Mouse (Mus musculus) erythroblast, embryonic 14.5 days (primary cell): Measurements from ENCODE around the gene Ehd1. TPM values are rescaled to one million over a fixed set of nuclear protein-coding genes. Genes with fewer than 3 reads are reported as not detected.
A peak's percentile ranks its signal among the peaks of the same experiment; 100 is the strongest.
"Not testable (repeated sequence)": the region's sequence is repeated elsewhere in the genome, so short reads cannot be mapped to it uniquely, and the experiment has no call there.

ENCODE experiments used
- H3K27me3 ChIP-seq: 2 replicates; pipeline ENCODE4 v1.6.1; 2012; ENCODE audit warnings: inconsistent platforms; ENCODE audit not compliant: control insufficient read depth
- H3K36me3 ChIP-seq: 2 replicates; pipeline ENCODE4 v1.6.1; 2012; ENCODE audit warnings: mild to moderate bottlenecking, inconsistent platforms; ENCODE audit not compliant: control insufficient read depth
- H3K4me1 ChIP-seq: 2 replicates; pipeline ENCODE4 v1.6.1; 2012; ENCODE audit warnings: inconsistent platforms; ENCODE audit not compliant: control insufficient read depth
- H3K4me3 ChIP-seq: replicated peaks from 2 replicates; pipeline ENCODE3; 2012; ENCODE audit warnings: moderate library complexity, mild to moderate bottlenecking, inconsistent platforms
- H3K9me3 ChIP-seq: 2 replicates; pipeline ENCODE4 v1.6.1; 2012; ENCODE audit warnings: low read length, inconsistent platforms, mixed read lengths; ENCODE audit not compliant: control insufficient read depth
- GATA1 ChIP-seq: IDR thresholded peaks from 2 replicates; pipeline ENCODE4 v1.6.1; 2012; ENCODE audit warnings: low read length, inconsistent platforms, mixed read lengths
- TAL1 ChIP-seq: IDR thresholded peaks from 3 replicates; pipeline ENCODE4 v1.6.1; 2012; ENCODE audit warnings: low read length, inconsistent platforms, mixed read lengths
- polyA plus RNA-seq: library from polyadenylated mRNA; stranded (reverse); fragments of >175 nt; gene quantifications from 2 replicates; pipeline ENCODE4 v1.2.3, GENCODE M21; 2012

Ehd1 gene
- polyA plus RNA-seq, 1 experiment = 32.9 TPM

GRCm38 (mm10) chr19:6303831-6304230 lies 27.3 kb downstream of the Ehd1 start:
- H3K9me3 ChIP-seq = no peaks in the 10 kb centered on the region
- H3K4me1 ChIP-seq = peaks cover 94% of the 10 kb centered on the region
- peaks cover 36% of the 10 kb centered on the region for H3K36me3 ChIP-seq
- H3K4me3 ChIP-seq = no peak overlapping the region
- no peaks in the 10 kb centered on the region for H3K27me3 ChIP-seq
- no peak for TF ChIP-seq TAL1
- no peak for TF ChIP-seq GATA1

GRCm38 (mm10) chr19:6304787-6305516 lies 28.4 kb downstream of the Ehd1 start:
- Histone ChIP-seq H3K4me1 (peaks cover 83% of the 10 kb centered on the region), H3K27me3 (no peaks in the 10 kb centered on the region), H3K4me3 (no peak overlapping the region), H3K9me3 (no peaks in the 10 kb centered on the region), H3K36me3 (peaks cover 27% of the 10 kb centered on the region)
- TF ChIP-seq GATA1 (no peak), TAL1 (no peak)

DNA sequence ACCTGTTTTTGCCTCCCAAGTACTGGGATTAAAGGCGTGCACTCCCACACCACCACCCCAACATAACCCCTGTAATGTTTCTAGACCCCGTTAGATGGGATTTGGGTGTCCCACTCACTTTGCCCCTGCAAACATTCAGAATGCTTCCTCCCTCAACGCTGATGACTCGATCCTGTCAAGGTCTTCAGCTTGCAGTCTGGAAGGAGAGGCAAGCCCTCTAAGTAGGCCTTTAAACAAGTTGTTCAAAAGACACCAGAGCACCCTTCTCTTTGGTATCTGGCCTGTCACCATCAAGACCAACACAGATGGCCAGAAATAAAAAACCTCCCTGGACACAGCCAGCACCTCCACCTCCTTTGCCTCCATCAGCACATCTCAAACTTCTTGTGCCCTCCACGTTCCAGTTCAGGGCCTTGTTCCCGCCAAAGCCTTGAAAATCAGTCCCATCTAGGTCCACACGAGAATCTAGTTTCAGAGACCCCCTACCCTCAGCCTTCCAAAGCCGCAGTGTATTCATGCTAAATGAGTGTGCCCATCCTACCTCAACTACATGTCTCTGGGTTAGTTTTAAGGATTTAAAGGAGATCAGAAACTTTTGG lies 29.1 kb downstream of the Ehd1 start:
- no peaks in the 10 kb centered on the region for H3K9me3 ChIP-seq
- H3K4me1 ChIP-seq = peaks cover 77% of the 10 kb centered on the region
- TF ChIP-seq GATA1 (no peak), TAL1 (no peak)
- H3K4me3 ChIP-seq = peak overlapping the region; percentile 80
- H3K36me3 ChIP-seq = peaks cover 27% of the 10 kb centered on the region
- no peaks in the 10 kb centered on the region for H3K27me3 ChIP-seq

DNA sequence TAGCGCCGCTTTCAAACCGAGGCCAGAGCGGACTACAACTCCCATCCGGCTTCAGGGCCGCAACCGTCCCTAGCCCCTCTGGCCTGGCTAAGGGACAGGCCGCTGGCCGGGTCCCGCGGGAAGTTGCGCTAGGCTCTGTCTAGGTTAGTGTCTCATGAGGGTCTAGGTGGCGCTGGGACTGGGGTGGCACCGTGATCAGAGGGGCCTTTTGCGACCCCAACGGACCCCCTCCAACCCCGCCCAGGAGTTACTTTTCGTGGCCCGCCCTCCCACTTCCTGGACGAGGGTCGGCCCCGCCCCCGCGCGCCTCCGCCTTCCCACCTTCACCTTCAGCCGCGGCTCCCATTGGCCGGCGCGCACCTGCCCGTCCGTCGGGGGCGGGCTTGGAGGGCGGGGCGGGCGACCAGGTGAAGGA lies 29.6 kb downstream of the Ehd1 start, which contains the start of gene Cdc42bpg:
Gene Cdc42bpg (plus strand): TSS at position 320 of the 415 bp plus-strand sequence.
- Histone ChIP-seq H3K4me1 (peaks cover 71% of the 10 kb centered on the region), H3K36me3 (peaks cover 28% of the 10 kb centered on the region)
- TF ChIP-seq TAL1 (no peak), GATA1 (no peak)

GRCm38 (mm10) chr19:6306586-6306985 lies 30.1 kb downstream of the Ehd1 start:
- H3K27me3 ChIP-seq = no peaks in the 10 kb centered on the region
- peaks cover 67% of the 10 kb centered on the region for H3K4me1 ChIP-seq
- peaks cover 28% of the 10 kb centered on the region for H3K36me3 ChIP-seq
- peak overlapping the region; percentile 80 for H3K4me3 ChIP-seq
- no peak for TF ChIP-seq GATA1
- no peak for TF ChIP-seq TAL1
- no peaks in the 10 kb centered on the region for H3K9me3 ChIP-seq

More for the DNA sequence above, 29.6 kb downstream of the Ehd1 start, which contains the start of gene Cdc42bpg:
- Histone ChIP-seq H3K9me3 (no peaks in the 10 kb centered on the region), H3K4me3 (peak within 1 kb of the TSS; percentile 80), H3K27me3 (no peaks in the 10 kb centered on the region)

DNA sequence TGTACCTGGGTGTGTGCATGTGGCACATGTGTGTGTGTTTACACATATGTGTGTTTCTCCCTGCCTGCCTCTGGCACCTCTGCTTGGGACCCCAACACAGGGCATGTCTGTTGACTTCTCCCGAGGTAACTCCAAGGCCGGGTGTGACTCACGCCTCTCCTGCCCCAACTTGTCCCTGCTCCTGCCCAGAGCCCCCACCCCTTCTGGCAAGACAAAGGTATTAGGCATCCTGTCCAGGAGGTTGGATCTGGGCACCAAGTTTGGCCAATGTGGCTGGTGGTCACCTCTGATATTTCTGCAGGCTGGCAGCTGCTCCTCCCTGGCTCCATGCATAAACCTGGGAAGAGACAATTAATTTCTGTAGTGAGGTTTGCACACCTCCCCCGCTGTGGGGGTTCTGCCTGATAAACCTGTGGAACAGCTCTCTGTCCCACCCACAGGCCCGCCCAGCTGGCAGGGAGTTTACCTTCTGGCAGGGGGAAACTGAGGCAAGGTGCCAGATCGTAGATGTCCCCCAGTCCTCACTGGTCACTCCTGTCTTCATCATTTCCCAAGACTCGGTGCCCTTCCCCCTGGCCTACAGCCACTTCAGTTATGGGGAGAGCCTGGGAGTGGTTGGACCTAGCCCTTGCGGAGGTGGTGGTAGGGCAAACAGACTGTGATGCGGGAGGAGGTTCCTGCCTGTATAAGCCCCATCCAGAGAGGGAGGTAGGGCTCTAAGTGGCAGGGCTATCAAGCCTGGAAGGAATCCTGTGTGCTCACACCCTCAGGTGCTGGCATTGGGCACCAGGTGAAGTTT lies 31.4 kb downstream of the Ehd1 start:
- H3K4me3 ChIP-seq = peak overlapping the region; percentile 80
- H3K27me3 ChIP-seq = no peaks in the 10 kb centered on the region
- peaks cover 53% of the 10 kb centered on the region for H3K4me1 ChIP-seq
- TF ChIP-seq TAL1 = no peak
- no peak for TF ChIP-seq GATA1
- no peaks in the 10 kb centered on the region for H3K9me3 ChIP-seq
- H3K36me3 ChIP-seq = peaks cover 29% of the 10 kb centered on the region

GRCm38 (mm10) chr19:6310181-6310580 lies 33.7 kb downstream of the Ehd1 start:
- Histone ChIP-seq H3K27me3 (no peaks in the 10 kb centered on the region), H3K9me3 (no peaks in the 10 kb centered on the region), H3K36me3 (peaks cover 52% of the 10 kb centered on the region), H3K4me1 (peaks cover 31% of the 10 kb centered on the region), H3K4me3 (no peak overlapping the region)
- no peak for TF ChIP-seq TAL1
- no peak for TF ChIP-seq GATA1

DNA sequence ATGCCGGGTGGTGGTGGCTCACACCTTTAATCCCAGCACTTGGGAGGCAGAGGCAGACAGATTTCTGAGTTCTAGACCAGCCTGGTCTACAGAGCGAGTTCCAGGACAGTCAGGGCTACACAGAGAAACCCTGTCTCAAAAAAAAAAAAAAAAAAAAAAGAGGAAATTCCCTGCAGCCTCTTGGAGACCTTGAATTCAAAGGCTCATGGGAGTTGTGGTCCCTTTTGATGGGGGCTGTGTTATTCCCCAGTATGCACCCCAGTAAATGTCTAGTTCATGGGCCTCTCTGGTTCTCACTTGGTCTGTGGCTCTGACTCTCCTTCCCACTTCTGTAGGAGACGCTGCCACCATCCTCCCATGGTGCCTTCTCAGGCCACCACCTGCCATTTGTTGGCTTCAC lies 35.3 kb downstream of the Ehd1 start:
- H3K9me3 ChIP-seq, H3K27me3 ChIP-seq, H3K4me3 ChIP-seq: not testable (repeated sequence)
- H3K36me3 ChIP-seq = peaks cover 68% of the 10 kb centered on the region
- H3K4me1 ChIP-seq = peaks cover 18% of the 10 kb centered on the region

DNA sequence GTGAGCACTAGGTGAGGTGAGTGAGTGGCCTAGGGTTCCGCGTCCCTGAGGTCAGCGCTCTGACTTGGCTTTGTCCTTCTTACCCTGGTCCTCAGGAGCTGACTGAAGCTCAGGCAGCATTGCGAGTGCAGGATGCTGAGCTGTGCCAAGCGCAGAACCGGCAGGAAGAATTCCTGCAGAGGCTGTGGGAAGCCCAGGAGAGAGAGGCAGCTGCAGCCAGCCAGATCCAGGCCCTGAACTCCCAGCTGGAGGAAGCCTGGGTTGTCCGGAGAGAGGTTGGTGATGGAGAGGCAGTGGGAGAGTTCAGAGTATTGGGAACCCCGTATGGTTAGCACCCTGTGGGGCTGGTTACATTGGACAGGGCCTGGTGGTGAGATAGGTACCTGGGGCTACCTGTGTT lies 37.3 kb downstream of the Ehd1 start:
- H3K27me3 ChIP-seq = no peaks in the 10 kb centered on the region
- H3K4me3 ChIP-seq = no peak overlapping the region
- peaks cover 88% of the 10 kb centered on the region for H3K36me3 ChIP-seq
- no peak for TF ChIP-seq GATA1
- TF ChIP-seq TAL1 = no peak
- no peaks in the 10 kb centered on the region; the same call in 1 of the 2 replicates for H3K4me1 ChIP-seq
- H3K9me3 ChIP-seq = no peaks in the 10 kb centered on the region
